10 mouse cellular contexts compared by ENCODE assay signal in the genomic region with DNA sequence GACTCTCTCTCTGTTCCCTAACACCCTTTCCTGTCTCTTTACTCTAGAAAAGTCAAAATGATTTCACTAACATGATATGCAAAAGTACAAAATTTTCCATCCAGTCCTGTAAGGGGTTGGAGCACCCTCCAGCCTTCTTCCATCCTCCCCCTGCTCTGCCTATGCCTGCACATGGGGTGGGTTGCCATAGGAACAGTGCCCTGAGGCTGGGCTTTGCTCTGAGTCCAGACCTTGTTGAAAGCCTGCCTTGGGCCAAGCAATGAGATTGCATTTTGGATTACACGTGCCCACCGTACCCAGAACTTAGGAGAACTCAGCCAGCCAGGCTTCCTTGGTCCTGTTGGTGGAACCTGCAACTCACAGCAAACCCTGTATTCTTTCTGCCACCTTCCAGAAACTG. TPM values are rescaled to one million over a fixed set of nuclear protein-coding genes. Genes with fewer than 3 reads are reported as not detected.
DNase-seq lines count a peak whose midpoint lies in the region; ATAC-seq lines count a peak whose summit lies in the region.
"Had no signal": no experiment of that assay in that cellular context is flagged by ENCODE, and none has a peak within 500 bp of the region (broad histone marks: within the 10 kb centered on the region; RNA-seq: fewer than 3 reads in every experiment).

No protein-coding gene starts in this region.

- H3K27ac ChIP-seq in forebrain, embryonic 10.5 days = peak overlapping the region; percentile 58
- no peak overlapping the region for H3K27ac ChIP-seq in forebrain, embryonic 12.5 days
- H3K27ac ChIP-seq in midbrain, embryonic 11.5 days (ENCODE audit: low read depth, low read length) = no peak overlapping the region
- no peak overlapping the region for H3K27ac ChIP-seq in heart, embryonic 12.5 days (ENCODE audit: poor library complexity, severe bottlenecking)
- H3K27ac ChIP-seq: macrophage had no signal

- H3K4me2 ChIP-seq in forebrain, embryonic 12.5 days = no peak overlapping the region
- H3K4me2 ChIP-seq in midbrain, embryonic 11.5 days = no peak overlapping the region
- H3K4me2 ChIP-seq in heart, embryonic 12.5 days = no peak overlapping the region

- 0 out of 2 replicates have a peak, but pooled peaks cover 6% of the 10 kb centered on the region for H3K27me3 ChIP-seq in forebrain, embryonic 10.5 days (ENCODE audit: poor library complexity, severe bottlenecking)
- 0 out of 2 replicates have a peak, but pooled peaks cover 3% of the 10 kb centered on the region for H3K27me3 ChIP-seq in forebrain, embryonic 12.5 days
- H3K27me3 ChIP-seq in midbrain, embryonic 11.5 days (ENCODE audit: control insufficient read depth, insufficient read depth, low read length) = no peaks in the 10 kb centered on the region
- H3K27me3 ChIP-seq in heart, embryonic 12.5 days (replicated peaks) = no peaks in the 10 kb centered on the region

- H3K4me1 ChIP-seq in forebrain, embryonic 10.5 days = peaks cover 51% of the 10 kb centered on the region
- H3K4me1 ChIP-seq in forebrain, embryonic 12.5 days = peaks cover 29% of the 10 kb centered on the region
- H3K4me1 ChIP-seq in midbrain, embryonic 11.5 days (ENCODE audit: control insufficient read depth, insufficient read depth, low read length) = no peaks in the 10 kb centered on the region; the same call in 1 of the 2 replicates
- H3K4me1 ChIP-seq in heart, embryonic 12.5 days (replicated peaks) = peaks cover 22% of the 10 kb centered on the region

- H3K4me3 ChIP-seq in forebrain, embryonic 10.5 days = no peak overlapping the region
- no peak overlapping the region for H3K4me3 ChIP-seq in forebrain, embryonic 12.5 days (replicated peaks)
- H3K4me3 ChIP-seq in midbrain, embryonic 11.5 days (ENCODE audit: low read depth, low read length) = no peak overlapping the region
- H3K4me3 ChIP-seq in heart, embryonic 12.5 days = no peak overlapping the region

- DNase-seq in forebrain, embryonic 10.5 days (ENCODE audit: extremely low spot score, low spot score) = peak; percentile 66
- DNase-seq in right cerebral cortex, postnatal 10 days (ENCODE audit: low spot score in 2 of 2) = peak; percentile 65 to 71
- DNase-seq in right cerebral cortex, postnatal 25 days = no peak
- DNase-seq in midbrain, embryonic 11.5 days (ENCODE audit: low spot score, missing footprints) = no peak
- DNase-seq in c-Kit-positive CD71-positive TER-119-positive erythroid progenitor cells, embryonic 14.5 days (ENCODE audit: low spot score) = no peak
- DNase-seq: cerebellum, postnatal 36 days had no signal

- H3K9ac ChIP-seq in forebrain, embryonic 12.5 days = no peak overlapping the region
- H3K9ac ChIP-seq in midbrain, embryonic 11.5 days (ENCODE audit: low read length) = no peak overlapping the region
- H3K9ac ChIP-seq in heart, embryonic 12.5 days = no peak overlapping the region

- no peak for ATAC-seq in forebrain, embryonic 12.5 days (ENCODE audit: low FRiP score)
- peak; percentile 63; the same call in 1 of the 2 replicates for ATAC-seq in midbrain, embryonic 11.5 days (ENCODE audit: low FRiP score)
- ATAC-seq in erythroid progenitor cell, adult 5-6 weeks (replicated peaks; ENCODE audit: low FRiP score, poor library complexity, severe bottlenecking) = no peak
- no peak for ATAC-seq in heart, embryonic 12.5 days (ENCODE audit: insufficient number of reproducible peaks, low FRiP score)

- WGBS in forebrain, embryonic 10.5 days = 40% methylated on average over 2 of the region's 2 CpGs
- 40% methylated on average over 2 of the region's 2 CpGs for WGBS in forebrain, embryonic 12.5 days
- WGBS in midbrain, embryonic 11.5 days = 47% methylated on average over 2 of the region's 2 CpGs
- WGBS in heart, embryonic 12.5 days = 51% methylated on average over 2 of the region's 2 CpGs

- H3K36me3 ChIP-seq in forebrain, embryonic 10.5 days (replicated peaks) = no peaks in the 10 kb centered on the region
- no peaks in the 10 kb centered on the region for H3K36me3 ChIP-seq in forebrain, embryonic 12.5 days (replicated peaks)
- H3K36me3 ChIP-seq in midbrain, embryonic 11.5 days (ENCODE audit: control insufficient read depth, insufficient read depth, low read length) = no peaks in the 10 kb centered on the region
- no peaks in the 10 kb centered on the region for H3K36me3 ChIP-seq in heart, embryonic 12.5 days

- H3K9me3 ChIP-seq in forebrain, embryonic 10.5 days = no peaks in the 10 kb centered on the region
- H3K9me3 ChIP-seq in forebrain, embryonic 12.5 days = no peaks in the 10 kb centered on the region
- no peaks in the 10 kb centered on the region for H3K9me3 ChIP-seq in midbrain, embryonic 11.5 days (ENCODE audit: control insufficient read depth, low read length)
- no peaks in the 10 kb centered on the region for H3K9me3 ChIP-seq in heart, embryonic 12.5 days (replicated peaks)

RNA-seq across cellular contexts. Expression of a gene that starts 48.5 kb away (rescaled TPM):
- polyA plus RNA-seq in forebrain, embryonic 10.5 days (2016; fragmentation: Nextera tagmentation; extraction: Ambion mirVana) = 20.8 and 21.5 TPM in 2 replicates
- polyA plus RNA-seq in forebrain, embryonic 12.5 days (2016; fragmentation: Nextera tagmentation; extraction: Ambion mirVana) = 23.0 and 23.5 TPM in 2 replicates
- 15.4 and 17.4 TPM in 2 replicates for polyA plus RNA-seq in midbrain, embryonic 11.5 days (2014; fragmentation: Nextera tagmentation; extraction: Ambion mirVana)
- 49.4 and 49.9 TPM in 2 replicates for total RNA-seq in erythroid progenitor cell, adult 5-6 weeks (2015; ENCODE audit: low replicate concordance)
- total RNA-seq in erythroid progenitor cell, adult 5-6 weeks (2017; ENCODE audit: low replicate concordance) = 112 and 178 TPM in 2 replicates
- 22.0 and 24.2 TPM in 2 replicates for polyA plus RNA-seq in heart, embryonic 12.5 days (2016; fragmentation: Nextera tagmentation; extraction: Ambion mirVana)

Comparison
In these comparisons a context has a peak if more than half of its experiments do, and no peak if none do; other contexts are left out.
1. DNase-seq: peak in forebrain, embryonic 10.5 days (single experiment) and right cerebral cortex, postnatal 10 days (2 of 2); none in right cerebral cortex, postnatal 25 days (single experiment), midbrain, embryonic 11.5 days (single experiment) and c-Kit-positive CD71-positive TER-119-positive erythroid progenitor cells, embryonic 14.5 days (single experiment).